Mouse (Mus musculus): ENCODE measurements around the gene Exoc3l4. TPM values are rescaled to one million over a fixed set of nuclear protein-coding genes. Genes with fewer than 3 reads are reported as not detected.

The Exoc3l4 gene
- polyA plus RNA-seq, 1 experiment: 23.2 TPM

DNA sequence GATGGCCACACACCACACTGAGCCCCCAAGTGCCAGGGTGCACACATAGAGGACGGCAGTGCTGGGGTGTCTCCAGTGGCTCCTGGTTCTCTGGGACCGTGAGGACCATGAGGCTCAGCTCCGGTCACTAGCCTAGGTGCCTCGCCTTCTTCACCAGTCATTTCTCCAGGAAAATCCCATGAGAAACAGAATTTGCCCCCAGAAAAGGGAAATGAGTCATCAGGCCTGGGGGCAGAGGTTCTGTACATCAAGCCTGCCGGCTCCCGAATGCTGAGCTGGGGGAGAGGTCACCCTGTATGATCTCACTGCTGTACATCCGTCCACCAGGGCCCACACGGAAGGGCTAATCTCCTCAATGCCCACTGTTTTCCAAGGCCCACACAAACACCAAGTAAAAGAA is 39.0 kb downstream of the Exoc3l4 start:
- no peaks in the 10 kb centered on the region for H3K79me2 ChIP-seq (ENCODE audit: control insufficient read depth, insufficient read depth)
- peaks cover 32% of the 10 kb centered on the region for H3K36me3 ChIP-seq (ENCODE audit: control insufficient read depth, insufficient read depth)
- TF ChIP-seq MYOD1 (IDR thresholded peaks at IDR 0.05; ENCODE audit: control insufficient read depth in 1 of 3, insufficient read length in 2 of 3, low read depth in 2 of 3) (no peak), MYOG (IDR thresholded peaks at IDR 0.05; ENCODE audit: control insufficient read depth in 1 of 3, insufficient read depth in 1 of 3, insufficient read length in 2 of 3, low read depth in 2 of 3) (no peak), USF1 (IDR thresholded peaks at IDR 0.05; ENCODE audit: low read depth) (no peak), MAX (IDR thresholded peaks at IDR 0.05; ENCODE audit: low read depth) (no peak), TCF3 (IDR thresholded peaks at IDR 0.05; ENCODE audit: insufficient read length, low read depth) (no peak), TCF12 (IDR thresholded peaks at IDR 0.05; ENCODE audit: insufficient read depth, poor library complexity, severe bottlenecking) (no peak), POLR2AphosphoS2 (IDR thresholded peaks at IDR 0.05; ENCODE audit: insufficient read length, low read depth) (no peak), POLR2A (IDR thresholded peaks at IDR 0.05; ENCODE audit: insufficient read length, low read depth) (no peak), CEBPB (IDR thresholded peaks at IDR 0.05; ENCODE audit: insufficient read depth, poor library complexity, severe bottlenecking) (no peak), SRF (IDR thresholded peaks at IDR 0.05; ENCODE audit: control insufficient read depth, insufficient read length, low read depth) (no peak), E2F4 (IDR thresholded peaks at IDR 0.05; ENCODE audit: insufficient read depth) (no peak), REST (IDR thresholded peaks at IDR 0.05; ENCODE audit: insufficient read depth, insufficient read length) (no peak)
- peak overlapping the region; percentile 64 for H3K4me2 ChIP-seq (ENCODE audit: low read depth)
- no peak overlapping the region for H3K4me3 ChIP-seq
- no peaks in the 10 kb centered on the region for H3K27me3 ChIP-seq (ENCODE audit: control insufficient read depth, insufficient read depth, insufficient read length)
- H3ac ChIP-seq (ENCODE audit: control insufficient read depth, insufficient read length): no peak overlapping the region

DNA sequence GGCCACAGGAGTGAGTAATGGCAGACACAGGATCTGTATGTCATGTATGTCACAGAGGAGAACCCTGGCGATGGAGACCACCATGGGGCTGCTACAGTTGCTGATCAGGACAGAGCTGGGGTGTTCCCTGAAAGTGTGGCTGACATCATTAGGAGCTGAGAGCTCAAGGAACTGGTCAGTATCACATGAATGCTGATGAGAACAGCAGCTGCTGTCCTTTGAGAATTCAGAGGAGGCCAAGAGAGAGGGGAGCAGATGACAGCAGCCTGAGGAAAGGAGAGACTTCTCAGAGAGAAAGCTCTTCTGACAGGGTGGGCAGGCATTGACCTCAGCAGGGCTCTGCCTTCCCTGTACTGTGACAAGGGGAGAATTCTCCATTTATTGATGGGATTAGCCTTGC is 40.9 kb downstream of the Exoc3l4 start:
- Histone ChIP-seq H3ac (ENCODE audit: control insufficient read depth, insufficient read length) (no peak overlapping the region), H3K4me2 (ENCODE audit: low read depth) (peak overlapping the region; percentile 12), H3K27me3 (ENCODE audit: control insufficient read depth, insufficient read depth, insufficient read length) (no peaks in the 10 kb centered on the region), H3K4me3 (no peak overlapping the region), H3K36me3 (ENCODE audit: control insufficient read depth, insufficient read depth) (peaks cover 15% of the 10 kb centered on the region), H3K79me2 (ENCODE audit: control insufficient read depth, insufficient read depth) (no peaks in the 10 kb centered on the region)
- TF ChIP-seq POLR2AphosphoS2 (IDR thresholded peaks at IDR 0.05; ENCODE audit: insufficient read length, low read depth) (no peak), TCF3 (IDR thresholded peaks at IDR 0.05; ENCODE audit: insufficient read length, low read depth) (no peak), CEBPB (IDR thresholded peaks at IDR 0.05; ENCODE audit: insufficient read depth, poor library complexity, severe bottlenecking) (no peak), USF1 (IDR thresholded peaks at IDR 0.05; ENCODE audit: low read depth) (no peak), MYOD1 (IDR thresholded peaks at IDR 0.05; ENCODE audit: control insufficient read depth in 1 of 3, insufficient read length in 2 of 3, low read depth in 2 of 3) (peak; percentile 39 to 59 (median 40)), SRF (IDR thresholded peaks at IDR 0.05; ENCODE audit: control insufficient read depth, insufficient read length, low read depth) (no peak), MYOG (IDR thresholded peaks at IDR 0.05; ENCODE audit: control insufficient read depth in 1 of 3, insufficient read depth in 1 of 3, insufficient read length in 2 of 3, low read depth in 2 of 3) (peak in 2 of 3 experiments; percentile 52 to 86), REST (IDR thresholded peaks at IDR 0.05; ENCODE audit: insufficient read depth, insufficient read length) (no peak)

DNA sequence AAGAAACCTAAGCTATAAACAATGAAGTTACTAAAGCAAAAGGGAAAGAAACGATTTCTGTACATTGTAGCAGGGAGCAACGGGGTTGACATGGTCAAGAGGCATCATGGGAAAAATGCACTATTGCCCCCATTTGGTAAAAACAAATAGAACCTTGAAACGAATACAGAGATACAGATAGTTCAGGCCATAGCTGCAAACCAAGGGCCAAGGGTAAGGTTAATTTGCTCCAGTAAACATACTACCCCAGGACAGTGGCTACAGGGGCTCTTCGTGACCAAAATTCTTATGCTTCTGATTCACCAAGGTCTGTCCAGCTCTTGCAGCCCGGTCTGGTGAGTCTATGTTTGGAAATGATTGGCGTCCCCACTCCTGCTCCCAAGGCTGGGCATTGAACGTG is 46.8 kb downstream of the Exoc3l4 start:
- no peak overlapping the region for H3K4me3 ChIP-seq
- no peak overlapping the region for H3K4me2 ChIP-seq (ENCODE audit: low read depth)
- H3K27me3 ChIP-seq (ENCODE audit: control insufficient read depth, insufficient read depth, insufficient read length): no peaks in the 10 kb centered on the region
- no peak overlapping the region for H3ac ChIP-seq (ENCODE audit: control insufficient read depth, insufficient read length)
- no peaks in the 10 kb centered on the region for H3K36me3 ChIP-seq (ENCODE audit: control insufficient read depth, insufficient read depth)
- no peaks in the 10 kb centered on the region for H3K79me2 ChIP-seq (ENCODE audit: control insufficient read depth, insufficient read depth)
- TF ChIP-seq USF1 (IDR thresholded peaks at IDR 0.05; ENCODE audit: low read depth) (no peak), CEBPB (IDR thresholded peaks at IDR 0.05; ENCODE audit: insufficient read depth, poor library complexity, severe bottlenecking) (no peak), TCF3 (IDR thresholded peaks at IDR 0.05; ENCODE audit: insufficient read length, low read depth) (no peak), MYOD1 (IDR thresholded peaks at IDR 0.05; ENCODE audit: control insufficient read depth in 1 of 3, insufficient read length in 2 of 3, low read depth in 2 of 3) (no peak), TCF12 (IDR thresholded peaks at IDR 0.05; ENCODE audit: insufficient read depth, poor library complexity, severe bottlenecking) (no peak), E2F4 (IDR thresholded peaks at IDR 0.05; ENCODE audit: insufficient read depth) (no peak), SRF (IDR thresholded peaks at IDR 0.05; ENCODE audit: control insufficient read depth, insufficient read length, low read depth) (no peak), POLR2AphosphoS2 (IDR thresholded peaks at IDR 0.05; ENCODE audit: insufficient read length, low read depth) (no peak), POLR2A (IDR thresholded peaks at IDR 0.05; ENCODE audit: insufficient read length, low read depth) (no peak), MYOG (IDR thresholded peaks at IDR 0.05; ENCODE audit: control insufficient read depth in 1 of 3, insufficient read depth in 1 of 3, insufficient read length in 2 of 3, low read depth in 2 of 3) (no peak), MAX (IDR thresholded peaks at IDR 0.05; ENCODE audit: low read depth) (no peak), REST (IDR thresholded peaks at IDR 0.05; ENCODE audit: insufficient read depth, insufficient read length) (no peak)

DNA sequence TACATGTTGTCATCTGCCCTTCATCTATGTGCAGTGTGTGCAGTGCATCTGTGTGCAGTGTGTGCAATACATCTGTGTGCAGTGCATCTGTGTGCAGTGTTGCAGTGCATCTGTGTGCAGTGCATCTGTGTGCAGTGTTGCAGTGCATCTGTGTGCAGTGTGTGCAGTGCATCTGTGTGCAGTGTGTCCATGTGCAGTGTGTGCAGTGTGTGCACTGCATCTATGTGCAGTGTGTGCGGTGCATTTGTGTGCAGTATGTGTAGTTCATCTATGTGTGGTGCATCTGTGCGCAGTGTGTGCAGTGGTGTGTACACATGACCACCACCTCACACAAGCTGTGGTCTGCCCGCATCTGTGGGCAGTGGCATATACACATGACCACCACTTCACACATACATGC is 49.6 kb downstream of the Exoc3l4 start:
- TF ChIP-seq MAX (IDR thresholded peaks at IDR 0.05; ENCODE audit: low read depth): no peak
- TF ChIP-seq MYOG (IDR thresholded peaks at IDR 0.05; ENCODE audit: control insufficient read depth in 1 of 3, insufficient read depth in 1 of 3, insufficient read length in 2 of 3, low read depth in 2 of 3): peak in 1 of 3 experiments; percentile 52
- Histone ChIP-seq H3K4me2 (ENCODE audit: low read depth) (no peak overlapping the region), H3K36me3 (ENCODE audit: control insufficient read depth, insufficient read depth) (no peaks in the 10 kb centered on the region), H3ac (ENCODE audit: control insufficient read depth, insufficient read length) (no peak overlapping the region), H3K79me2 (ENCODE audit: control insufficient read depth, insufficient read depth) (no peaks in the 10 kb centered on the region), H3K4me3 (no peak overlapping the region), H3K27me3 (ENCODE audit: control insufficient read depth, insufficient read depth, insufficient read length) (no peaks in the 10 kb centered on the region)

DNA sequence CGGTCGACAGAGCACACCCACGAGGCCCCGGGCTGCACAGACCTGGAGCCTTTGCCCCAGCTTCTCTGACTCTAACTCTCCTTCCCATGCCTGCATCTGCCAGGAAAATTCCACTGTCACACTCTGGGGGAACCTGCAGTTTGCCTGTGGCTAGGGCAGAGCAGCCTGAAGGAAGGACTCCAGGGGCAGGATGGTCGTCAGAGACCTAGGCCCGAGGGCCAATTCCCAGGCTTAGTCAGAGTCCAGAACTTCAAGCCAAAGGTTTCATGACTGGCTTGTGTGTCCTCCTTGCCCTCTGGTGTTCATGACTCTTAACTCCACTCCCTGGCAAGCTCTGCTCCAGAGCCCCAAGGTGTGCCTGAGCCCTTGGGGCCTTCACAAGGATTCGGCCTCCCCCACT is 51.4 kb downstream of the Exoc3l4 start:
- Histone ChIP-seq H3K36me3 (ENCODE audit: control insufficient read depth, insufficient read depth) (no peaks in the 10 kb centered on the region), H3K4me2 (ENCODE audit: low read depth) (no peak overlapping the region), H3K27me3 (ENCODE audit: control insufficient read depth, insufficient read depth, insufficient read length) (no peaks in the 10 kb centered on the region), H3ac (ENCODE audit: control insufficient read depth, insufficient read length) (no peak overlapping the region), H3K79me2 (ENCODE audit: control insufficient read depth, insufficient read depth) (no peaks in the 10 kb centered on the region), H3K4me3 (no peak overlapping the region)
- TF ChIP-seq SRF (IDR thresholded peaks at IDR 0.05; ENCODE audit: control insufficient read depth, insufficient read length, low read depth): no peak
- TF ChIP-seq TCF12 (IDR thresholded peaks at IDR 0.05; ENCODE audit: insufficient read depth, poor library complexity, severe bottlenecking): no peak
- no peak for TF ChIP-seq CEBPB (IDR thresholded peaks at IDR 0.05; ENCODE audit: insufficient read depth, poor library complexity, severe bottlenecking)
- no peak for TF ChIP-seq E2F4 (IDR thresholded peaks at IDR 0.05; ENCODE audit: insufficient read depth)
- no peak for TF ChIP-seq USF1 (IDR thresholded peaks at IDR 0.05; ENCODE audit: low read depth)
- TF ChIP-seq REST (IDR thresholded peaks at IDR 0.05; ENCODE audit: insufficient read depth, insufficient read length): no peak
- TF ChIP-seq POLR2A (IDR thresholded peaks at IDR 0.05; ENCODE audit: insufficient read length, low read depth): no peak
- TF ChIP-seq MYOD1 (IDR thresholded peaks at IDR 0.05; ENCODE audit: control insufficient read depth in 1 of 3, insufficient read length in 2 of 3, low read depth in 2 of 3): no peak
- no peak for TF ChIP-seq MAX (IDR thresholded peaks at IDR 0.05; ENCODE audit: low read depth)
- no peak for TF ChIP-seq POLR2AphosphoS2 (IDR thresholded peaks at IDR 0.05; ENCODE audit: insufficient read length, low read depth)
- no peak for TF ChIP-seq TCF3 (IDR thresholded peaks at IDR 0.05; ENCODE audit: insufficient read length, low read depth)
- no peak for TF ChIP-seq MYOG (IDR thresholded peaks at IDR 0.05; ENCODE audit: control insufficient read depth in 1 of 3, insufficient read depth in 1 of 3, insufficient read length in 2 of 3, low read depth in 2 of 3)
